Mouse (Mus musculus): ENCODE data around the gene Cct3.
A peak's percentile ranks its signal among the peaks of the same experiment; 100 is the strongest.
"Not testable (repeated sequence)": the region's sequence is repeated elsewhere in the genome, so short reads cannot be mapped to it uniquely, and the experiment has no call there.

Cct3 gene

DNA sequence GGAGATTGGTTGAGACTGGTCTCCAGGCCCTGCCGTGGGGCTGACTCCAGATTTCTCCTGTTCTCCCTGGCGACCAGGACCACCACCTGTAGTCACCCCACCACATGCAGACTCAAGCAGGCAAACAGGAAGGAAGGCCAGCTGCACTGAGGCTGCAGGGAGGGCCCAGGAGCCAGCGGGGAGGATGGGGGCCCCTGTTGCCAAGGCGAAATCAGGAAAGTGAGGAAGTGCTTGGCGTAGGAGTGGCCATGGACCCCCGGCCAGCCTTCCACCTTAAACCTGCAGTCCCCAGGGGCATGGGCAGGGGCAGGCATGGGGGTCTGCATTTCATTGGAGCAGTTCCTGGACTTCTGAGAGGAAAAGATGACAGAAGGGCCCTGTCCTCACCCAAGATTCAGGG is 64.2 kb downstream of the Cct3 start:
- no peak for DNase-seq (ENCODE audit: low spot score in 2 of 2)

DNA sequence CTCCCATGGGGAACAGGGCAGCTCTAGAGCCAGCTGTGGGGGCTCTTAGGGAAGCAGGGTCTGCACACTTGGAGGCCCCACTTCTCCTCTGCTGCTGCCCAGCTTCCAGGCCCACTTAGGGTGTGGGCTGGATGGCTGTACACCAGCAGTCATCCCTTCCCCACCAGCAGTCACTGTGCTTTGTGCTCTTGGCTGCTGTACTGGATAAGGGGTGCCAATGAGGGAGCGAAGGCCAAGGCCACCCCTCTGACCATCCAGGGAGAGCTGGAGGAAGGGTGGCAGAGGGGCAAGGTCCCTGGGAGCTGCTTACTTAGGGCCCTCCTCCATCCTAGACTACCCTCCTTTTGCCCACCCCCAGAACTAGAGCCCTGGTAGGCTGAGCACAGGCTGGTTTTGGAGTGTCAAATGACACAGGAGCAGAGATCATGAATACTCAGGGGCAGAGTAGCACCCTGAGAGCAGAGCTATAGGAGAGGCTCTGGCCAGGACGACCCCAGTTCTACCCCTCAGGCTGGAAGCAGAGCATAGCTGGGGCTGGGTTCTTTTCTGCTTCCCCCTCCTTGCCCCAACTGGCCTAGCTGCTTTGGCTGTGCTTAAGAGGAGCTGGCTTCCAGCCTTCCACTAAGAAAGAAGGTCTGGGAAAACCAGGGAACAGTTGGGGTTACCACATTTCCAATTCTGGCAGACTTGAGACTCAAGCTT is 64.8 kb downstream of the Cct3 start:
- DNase-seq (ENCODE audit: low spot score in 2 of 2): no peak

DNA sequence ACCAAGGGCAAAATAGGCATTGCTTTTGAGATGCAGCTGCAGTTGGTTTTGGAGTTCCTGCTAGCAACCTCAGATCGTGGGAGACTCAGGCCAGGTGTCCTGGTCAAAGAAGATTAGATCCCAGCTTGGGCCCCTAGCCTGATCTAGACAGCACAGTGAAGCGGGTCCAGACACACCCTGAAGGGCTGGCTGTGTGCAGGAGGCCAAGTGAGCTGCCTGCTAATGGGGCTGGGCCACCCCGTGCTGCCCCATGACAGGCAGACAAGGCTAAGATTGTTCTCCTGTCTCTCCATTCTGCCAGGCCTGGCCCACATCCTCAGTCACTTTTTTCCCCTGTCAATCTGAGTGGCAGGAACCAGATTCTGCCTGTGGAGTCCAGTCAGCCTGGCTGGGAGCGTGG is 66.8 kb downstream of the Cct3 start:
- DNase-seq (ENCODE audit: low spot score in 2 of 2): no peak

DNA sequence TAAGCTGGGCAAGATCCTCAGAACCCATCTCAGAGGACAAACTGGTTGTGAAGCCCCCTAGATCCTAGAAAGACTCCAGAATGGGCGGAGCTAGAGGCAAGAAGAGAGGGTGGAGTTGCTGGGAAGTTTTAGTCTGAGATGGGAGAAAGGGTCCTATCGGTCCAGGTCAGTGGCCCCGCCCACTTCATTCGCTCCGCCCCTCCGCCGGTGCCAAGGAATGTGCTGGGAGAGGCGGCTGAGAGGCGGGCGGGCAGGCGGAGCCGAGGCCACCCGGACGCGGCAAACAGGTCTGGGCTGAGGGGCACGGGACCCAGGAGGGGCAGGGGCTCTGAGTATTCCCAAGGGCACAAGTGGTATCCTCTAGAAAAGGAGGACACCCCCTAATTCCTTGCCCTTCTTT is 67.4 kb downstream of the Cct3 start, which contains the start of gene Paqr6:
Paqr6 (plus strand) TSS at position 248 of the 400 bp plus-strand sequence.
- no peak for DNase-seq (ENCODE audit: low spot score in 2 of 2)

DNA sequence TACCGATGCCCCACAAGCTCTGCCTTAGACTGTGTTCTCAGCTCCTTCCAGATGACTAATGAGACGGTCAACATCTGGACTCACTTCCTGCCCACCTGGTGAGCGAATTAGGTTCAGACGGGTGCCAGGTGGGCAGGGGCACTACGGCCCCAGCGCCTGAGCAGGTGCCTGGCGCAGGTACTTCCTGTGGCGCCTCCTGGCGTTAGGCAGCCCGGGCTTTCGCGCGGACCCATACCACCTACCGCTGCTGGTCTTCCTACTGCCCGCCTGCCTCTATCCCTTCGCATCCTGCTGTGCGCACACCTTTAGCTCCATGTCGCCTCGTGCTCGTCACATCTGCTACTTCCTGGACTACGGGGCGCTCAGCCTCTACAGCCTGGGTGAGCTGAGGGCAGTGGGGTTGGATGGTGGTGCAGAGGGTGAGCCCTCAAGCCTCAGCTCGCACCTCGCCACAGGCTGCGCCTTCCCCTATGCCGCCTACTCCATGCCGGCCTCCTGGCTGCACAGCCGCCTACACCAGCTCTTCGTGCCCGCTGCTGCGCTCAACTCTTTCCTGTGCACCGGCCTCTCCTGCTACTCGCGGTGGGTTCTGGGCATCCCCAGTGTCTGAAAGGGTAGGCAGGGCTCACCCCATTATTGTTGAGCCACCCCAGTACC is 68.9 kb downstream of the Cct3 start:
- DNase-seq (ENCODE audit: low spot score in 2 of 2): no peak

DNA sequence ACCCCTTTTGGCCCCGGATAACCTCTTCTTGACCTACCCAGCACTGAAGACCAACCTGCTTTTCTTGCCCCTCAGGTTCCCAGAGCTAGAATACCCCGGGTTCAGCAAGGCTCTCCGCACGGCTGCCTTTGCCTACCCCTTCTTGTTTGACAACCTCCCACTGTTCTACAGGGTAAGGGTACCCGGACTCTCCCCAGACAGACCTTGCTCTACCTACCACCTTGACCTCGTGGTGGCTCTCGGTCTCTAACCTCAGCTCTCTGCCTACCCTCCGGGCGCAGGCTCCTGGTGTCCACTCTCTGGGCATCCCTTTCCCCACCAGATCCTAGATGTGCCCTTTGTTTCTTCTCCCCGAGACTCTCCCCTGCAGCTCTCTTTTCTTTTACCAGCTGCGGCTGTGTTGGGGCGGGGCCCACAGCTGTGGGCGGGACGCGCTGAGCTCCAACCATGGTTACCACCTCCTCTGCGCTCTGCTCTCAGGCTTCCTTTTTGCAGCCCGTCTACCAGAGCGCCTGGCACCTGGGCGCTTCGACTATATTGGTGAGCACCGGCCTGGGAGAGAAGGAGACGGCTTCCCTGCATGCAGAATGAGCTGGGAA is 70.0 kb downstream of the Cct3 start:
- peak in 1 of 2 experiments; percentile 34 for DNase-seq (ENCODE audit: low spot score in 2 of 2)

DNA sequence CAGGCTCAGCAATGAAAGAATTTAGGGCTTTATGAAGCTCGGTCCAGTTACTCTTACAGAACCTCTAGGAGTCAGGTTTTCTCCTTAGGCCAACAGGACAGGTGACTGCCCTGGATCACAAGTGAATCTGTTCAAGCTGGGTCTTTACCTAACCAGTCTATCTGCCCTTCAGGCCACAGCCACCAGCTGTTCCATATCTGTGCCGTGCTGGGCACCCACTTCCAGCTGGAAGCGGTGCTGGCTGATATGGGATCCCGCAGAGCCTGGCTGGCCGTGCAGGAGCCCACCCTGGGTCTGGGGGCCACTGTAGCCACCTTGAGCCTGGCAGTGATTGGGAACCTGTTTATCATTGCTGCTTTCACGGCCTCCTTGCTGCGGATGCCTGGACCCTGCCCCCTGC is 70.6 kb downstream of the Cct3 start:
- not testable (repeated sequence) for DNase-seq (ENCODE audit: low spot score in 2 of 2)

DNA sequence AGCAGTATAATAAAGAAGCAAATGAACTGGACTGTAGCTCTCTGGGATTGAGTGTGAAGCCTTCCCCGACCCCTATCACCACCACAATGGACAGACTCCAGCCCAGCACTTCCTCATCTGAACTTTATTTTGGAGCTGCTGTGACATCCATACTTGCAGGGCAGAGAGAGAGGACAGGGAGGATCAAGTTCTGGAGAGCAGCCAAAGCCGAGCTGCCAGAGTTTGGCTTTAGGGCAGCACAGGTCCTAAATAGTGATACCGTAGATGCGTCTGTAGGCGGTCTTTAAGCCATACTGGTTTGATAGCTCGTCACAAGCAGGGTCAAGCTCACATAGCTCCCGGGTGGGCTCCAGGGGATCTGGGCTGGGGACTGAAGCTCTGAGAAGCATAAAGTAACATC is 71.6 kb downstream of the Cct3 start:
- DNase-seq (ENCODE audit: low spot score in 2 of 2): not testable (repeated sequence)

Data from natural killer cell, adult 2 months (primary cell).